In genomic region chr3:16007827-16008226, GRCm38 (mm10) we compare ENCODE assay signal across 29 mouse cellular contexts. TPM values are rescaled to one million over a fixed set of nuclear protein-coding genes. Genes with fewer than 3 reads are reported as not detected.
DNase-seq lines count a peak whose midpoint lies in the region; ATAC-seq lines count a peak whose summit lies in the region.
"Had no signal": no experiment of that assay in that cellular context is flagged by ENCODE, and none has a peak within 500 bp of the region (broad histone marks: within the 10 kb centered on the region; RNA-seq: fewer than 3 reads in every experiment).

No protein-coding gene starts in this region.

- H3K36me3 ChIP-seq in limb, embryonic 10.5 days: no peaks in the 10 kb centered on the region
- H3K36me3 ChIP-seq: embryonic facial prominence, embryonic 13.5 days; forebrain, embryonic 12.5 days; G1E; heart, embryonic 10.5 days; hindbrain, embryonic 13.5 days had no signal

- H3K9me3 ChIP-seq in limb, embryonic 10.5 days (replicated peaks): no peaks in the 10 kb centered on the region
- H3K9me3 ChIP-seq: embryonic facial prominence, embryonic 13.5 days; forebrain, embryonic 12.5 days; G1E; heart, embryonic 10.5 days; hindbrain, embryonic 13.5 days had no signal

- no peak overlapping the region for H3K27ac ChIP-seq in limb, embryonic 10.5 days
- H3K27ac ChIP-seq: embryonic facial prominence, embryonic 13.5 days; forebrain, embryonic 12.5 days; heart, embryonic 10.5 days; hindbrain, embryonic 13.5 days; hindbrain, postnatal 0 days had no signal

- no peaks in the 10 kb centered on the region for H3K27me3 ChIP-seq in limb, embryonic 10.5 days (ENCODE audit: low read depth, poor library complexity, severe bottlenecking)
- H3K27me3 ChIP-seq: embryonic facial prominence, embryonic 13.5 days; forebrain, embryonic 12.5 days; hindbrain, embryonic 13.5 days had no signal

- ATAC-seq in common myeloid progenitor, adult 5-6 weeks (replicated peaks; ENCODE audit: low read depth, poor library complexity, severe bottlenecking): peak; percentile 94
- peak; percentile 89 for ATAC-seq in megakaryocyte, adult 5-6 weeks (ENCODE audit: poor library complexity, severe bottlenecking)
- peak; percentile 96 for ATAC-seq in neutrophil, adult 5-6 weeks (ENCODE audit: extremely low read depth, insufficient number of reproducible peaks, low FRiP score, poor library complexity, severe bottlenecking)
- ATAC-seq: CD4-positive, CD25-positive, alpha-beta regulatory T cell, adult 4 months; forebrain, embryonic 16.5 days; hindbrain, postnatal 0 days had no signal

- 83% methylated on average over 1 of the region's 1 CpGs for WGBS in limb, embryonic 10.5 days

- peak; percentile 28 for DNase-seq in lung, postnatal 25 days (ENCODE audit: low spot score)
- DNase-seq in lung, postnatal 10 days: no peak
- DNase-seq in kidney, adult 8-10 months: no peak
- DNase-seq in limb, embryonic 10.5 days (ENCODE audit: low spot score): no peak
- DNase-seq: adrenal gland, adult 8-10 months; adrenal gland, postnatal 36 days; B cell, adult 2 months; cerebellum, adult 11 months; cerebellum, adult 8-10 months; cerebellum, postnatal 14 days; gastrocnemius, postnatal 25 days; heart, postnatal 10 days had no signal

- H3K4me1 ChIP-seq in limb, embryonic 10.5 days: no peaks in the 10 kb centered on the region
- H3K4me1 ChIP-seq: embryonic facial prominence, embryonic 13.5 days; forebrain, embryonic 12.5 days; heart, embryonic 10.5 days; hindbrain, embryonic 13.5 days had no signal

- H3K4me3 ChIP-seq in limb, embryonic 10.5 days: no peak overlapping the region
- H3K4me3 ChIP-seq: embryonic facial prominence, embryonic 13.5 days; forebrain, embryonic 12.5 days; heart, embryonic 10.5 days; hindbrain, embryonic 13.5 days had no signal

RNA-seq across cellular contexts. Expression of gene Gm5150, which starts 1.6 kb away (rescaled TPM):
- total RNA-seq in common myeloid progenitor, adult 5-6 weeks (2017): not detected in 2 replicates
- total RNA-seq in megakaryocyte, adult 5-6 weeks (2015): 30.3 and 43.3 TPM in 2 replicates
- total RNA-seq in megakaryocyte, adult 5-6 weeks (2017): 24.4 and 24.6 TPM in 2 replicates
- 149 TPM in 2 replicates for total RNA-seq in neutrophil, adult 5-6 weeks (2017)
- polyA plus RNA-seq in limb, embryonic 10.5 days (2016; fragmentation: Nextera tagmentation; extraction: Ambion mirVana): not detected in 2 replicates
- total RNA-seq: G1E; gastrocnemius, adult 18-20 months; gastrocnemius, postnatal 25 days; heart, adult 18-20 months; heart, postnatal 10 days; hematopoietic stem cell, adult 5-6 weeks; hindbrain, postnatal 0 days had no signal
- polyA plus RNA-seq: brain, embryonic 14.5 days; CD4-positive, CD25-positive, alpha-beta regulatory T cell, adult 4 months; embryonic facial prominence, embryonic 13.5 days; forebrain, embryonic 12.5 days; forebrain, embryonic 16.5 days; frontal cortex, adult 2 months; G1E; heart, embryonic 10.5 days; heart, embryonic 14.5 days; hindbrain, embryonic 13.5 days; hindbrain, postnatal 0 days had no signal

Comparison
In these comparisons a context has a peak if more than half of its experiments do, and no peak if none do; other contexts are left out.
1. RNA of gene Gm5150, which starts 1.6 kb away (total RNA-seq): 149 TPM in neutrophil, adult 5-6 weeks and 24.4 to 43.3 TPM in megakaryocyte, adult 5-6 weeks; not detected in common myeloid progenitor, adult 5-6 weeks; every median in the first group is over 10 times any median in the second.
2. Peak in every context shown above with its lines, with median percentiles within 50 percentile points of each other: ATAC-seq.